Mouse (Mus musculus): ENCODE measurements around the gene Olfr1217. TPM values are rescaled to one million over a fixed set of nuclear protein-coding genes. Genes with fewer than 3 reads are reported as not detected.

Gene Olfr1217
- polyA plus RNA-seq (2015; fragmentation: Nextera tagmentation; extraction: Ambion mirVana), result not detected in 2 replicates

GRCm38 (mm10) chr2:89031965-89032364 lies at the start of gene Olfr1217:
Gene Olfr1217, minus strand, starts transcription at chr2:89032065.

DNA sequence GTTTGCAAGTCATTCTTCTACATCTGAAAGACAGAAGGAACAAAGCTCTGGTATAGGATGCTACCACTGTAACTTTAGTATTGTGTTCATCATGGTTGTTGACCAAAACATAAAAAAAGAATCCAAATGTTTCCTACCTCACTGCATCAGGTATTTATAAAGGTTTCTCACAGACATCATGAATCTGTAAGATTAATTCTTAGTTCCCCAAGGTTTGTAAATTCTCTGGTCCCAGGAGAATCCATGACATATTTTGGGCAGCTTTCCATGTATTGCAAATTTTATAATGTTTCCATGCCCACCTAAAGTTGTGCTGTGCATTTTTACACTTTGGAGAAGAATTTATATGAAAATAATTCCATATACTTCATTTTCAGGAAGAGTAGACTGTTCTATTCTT lies 29.2 kb upstream of the Olfr1217 start, which contains the start of gene Olfr1218:
TSS of gene Olfr1218 (minus strand) at position 101 of the 400 bp plus-strand sequence.

DNA sequence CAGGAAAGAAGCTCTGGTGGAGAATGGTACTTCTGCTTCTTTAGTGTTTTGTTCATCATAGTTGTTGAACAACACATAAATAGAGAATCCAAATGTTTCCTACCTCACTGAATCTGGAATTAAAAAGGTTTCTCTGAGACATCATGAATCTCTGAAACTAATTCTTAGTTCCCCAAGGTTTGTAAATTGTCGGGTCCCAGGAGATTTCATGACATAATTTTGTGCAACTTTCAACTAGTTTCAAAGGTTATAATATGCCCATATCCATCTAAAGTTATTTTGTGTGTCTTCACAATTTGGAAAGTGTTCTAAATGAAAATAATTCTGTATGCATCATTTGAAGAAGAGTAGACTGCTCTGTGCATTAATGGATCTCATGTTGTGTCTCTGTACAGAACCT lies 13.6 kb downstream of the Olfr1217 start, which contains the start of gene Olfr1216:
TSS of gene Olfr1216 (minus strand) at position 101 of the 400 bp plus-strand sequence.

GRCm38 (mm10) chr2:89006873-89007272 lies 25.0 kb downstream of the Olfr1217 start, which contains the start of gene Olfr1215:
Gene Olfr1215, minus strand, starts transcription at chr2:89006973.

DNA sequence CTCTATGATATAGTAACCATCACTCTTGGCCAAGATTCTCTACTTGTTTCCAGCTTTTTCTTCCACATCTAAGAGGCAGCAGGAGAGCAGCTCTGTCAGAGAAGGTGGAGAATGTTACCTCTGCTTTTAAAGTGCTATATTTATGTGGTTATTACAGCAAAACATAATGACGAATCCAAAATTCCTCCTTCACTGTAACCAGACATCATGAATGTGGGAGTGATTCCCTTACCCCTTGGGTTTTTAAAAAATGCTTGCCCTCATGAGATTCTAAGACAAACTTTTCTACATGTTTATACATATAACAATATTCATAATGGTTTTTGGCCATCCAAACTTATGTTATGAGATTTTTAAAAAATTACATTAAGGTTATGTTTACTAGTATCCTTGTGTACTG lies 39.3 kb downstream of the Olfr1217 start, which contains the start of gene Olfr1214:
TSS of gene Olfr1214 (minus strand) at position 101 of the 400 bp plus-strand sequence.

DNA sequence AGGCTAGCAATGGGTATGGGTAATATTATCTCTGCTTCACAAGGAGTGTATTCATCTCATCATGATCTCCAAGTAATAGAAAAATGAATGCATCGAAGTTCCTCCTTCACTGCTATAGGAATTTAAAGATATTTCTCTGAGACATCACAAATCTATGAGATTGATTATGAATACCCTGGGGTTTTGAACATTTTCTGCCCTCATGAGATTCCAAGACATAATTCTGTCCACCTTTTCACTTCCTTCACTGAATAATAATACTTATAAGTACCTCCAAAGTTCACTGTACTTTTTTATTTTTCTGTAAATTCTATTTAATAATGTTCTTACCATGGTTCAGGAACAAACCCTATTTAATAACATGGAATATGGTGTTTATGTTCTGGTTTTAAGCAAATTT lies 51.7 kb downstream of the Olfr1217 start, which contains the start of gene Gm13762:
TSS of gene Gm13762 (minus strand) at position 101 of the 400 bp plus-strand sequence.

Other genes with a start within 250 kb of the Olfr1217 start
- gene Olfr1201, start 239.0 kb downstream of the Olfr1217 start, polyA plus RNA-seq (2015; fragmentation: Nextera tagmentation; extraction: Ambion mirVana), result not detected in 2 replicates
- not detected in 2 replicates for gene Olfr1202, start 217.6 kb downstream of the Olfr1217 start, polyA plus RNA-seq (2015; fragmentation: Nextera tagmentation; extraction: Ambion mirVana)
- gene Olfr1205, start 202.3 kb downstream of the Olfr1217 start, polyA plus RNA-seq (2015; fragmentation: Nextera tagmentation; extraction: Ambion mirVana), result not detected in 2 replicates
- gene Olfr1204, start 182.8 kb downstream of the Olfr1217 start, polyA plus RNA-seq (2015; fragmentation: Nextera tagmentation; extraction: Ambion mirVana), result not detected in 2 replicates
- not detected in 2 replicates for gene Olfr1206, start 168.8 kb downstream of the Olfr1217 start, polyA plus RNA-seq (2015; fragmentation: Nextera tagmentation; extraction: Ambion mirVana)
- not detected in 2 replicates for gene Olfr1208, start 129.8 kb downstream of the Olfr1217 start, polyA plus RNA-seq (2015; fragmentation: Nextera tagmentation; extraction: Ambion mirVana)
- gene Olfr1209, start 116.9 kb downstream of the Olfr1217 start, polyA plus RNA-seq (2015; fragmentation: Nextera tagmentation; extraction: Ambion mirVana), result not detected in 2 replicates
- not detected in 2 replicates for gene Olfr1211, start 94.0 kb downstream of the Olfr1217 start, polyA plus RNA-seq (2015; fragmentation: Nextera tagmentation; extraction: Ambion mirVana)
- gene Olfr1212, start 78.1 kb downstream of the Olfr1217 start, polyA plus RNA-seq (2015; fragmentation: Nextera tagmentation; extraction: Ambion mirVana), result not detected in 2 replicates
- not detected in 2 replicates for gene Gm13762, start 51.8 kb downstream of the Olfr1217 start, polyA plus RNA-seq (2015; fragmentation: Nextera tagmentation; extraction: Ambion mirVana)
- not detected in 2 replicates for gene Olfr1214, start 39.4 kb downstream of the Olfr1217 start, polyA plus RNA-seq (2015; fragmentation: Nextera tagmentation; extraction: Ambion mirVana)
- not detected in 2 replicates for gene Olfr1215, start 25.1 kb downstream of the Olfr1217 start, polyA plus RNA-seq (2015; fragmentation: Nextera tagmentation; extraction: Ambion mirVana)
- gene Olfr1216, start 13.7 kb downstream of the Olfr1217 start, polyA plus RNA-seq (2015; fragmentation: Nextera tagmentation; extraction: Ambion mirVana), result not detected in 2 replicates
- not detected in 2 replicates for gene Olfr1218, start 29.1 kb upstream of the Olfr1217 start, polyA plus RNA-seq (2015; fragmentation: Nextera tagmentation; extraction: Ambion mirVana)
- not detected in 2 replicates for gene Olfr1219, start 51.4 kb upstream of the Olfr1217 start, polyA plus RNA-seq (2015; fragmentation: Nextera tagmentation; extraction: Ambion mirVana)
- gene Olfr1220, start 74.8 kb upstream of the Olfr1217 start, polyA plus RNA-seq (2015; fragmentation: Nextera tagmentation; extraction: Ambion mirVana), result not detected in 2 replicates
- gene Olfr1221, start 85.2 kb upstream of the Olfr1217 start, polyA plus RNA-seq (2015; fragmentation: Nextera tagmentation; extraction: Ambion mirVana), result not detected in 2 replicates
- not detected in 2 replicates for gene Olfr1222, start 101.0 kb upstream of the Olfr1217 start, polyA plus RNA-seq (2015; fragmentation: Nextera tagmentation; extraction: Ambion mirVana)
- not detected in 2 replicates for gene Olfr1223, start 119.5 kb upstream of the Olfr1217 start, polyA plus RNA-seq (2015; fragmentation: Nextera tagmentation; extraction: Ambion mirVana)
- not detected in 2 replicates for gene Olfr1224-ps1, start 132.0 kb upstream of the Olfr1217 start, polyA plus RNA-seq (2015; fragmentation: Nextera tagmentation; extraction: Ambion mirVana)
- gene Olfr1225, start 142.6 kb upstream of the Olfr1217 start, polyA plus RNA-seq (2015; fragmentation: Nextera tagmentation; extraction: Ambion mirVana), result not detected in 2 replicates
- not detected in 2 replicates for gene Olfr1226, start 168.0 kb upstream of the Olfr1217 start, polyA plus RNA-seq (2015; fragmentation: Nextera tagmentation; extraction: Ambion mirVana)
- not detected in 2 replicates for gene Olfr1228, start 222.0 kb upstream of the Olfr1217 start, polyA plus RNA-seq (2015; fragmentation: Nextera tagmentation; extraction: Ambion mirVana)

All from urinary bladder, postnatal 0 days (tissue).